Mouse (Mus musculus) C2C12 (cell line): Measurements from ENCODE around the gene Sap30bp. TPM values are rescaled to one million over a fixed set of nuclear protein-coding genes. Genes with fewer than 3 reads are reported as not detected.

Experiments used
- H3K27me3 ChIP-seq: one replicate; pipeline ENCODE4 v1.6.1; 2011; ENCODE audit not compliant: control insufficient read depth, insufficient read depth, insufficient read length
- H3K36me3 ChIP-seq: one replicate; pipeline ENCODE4 v1.6.1; 2011; ENCODE audit not compliant: control insufficient read depth, insufficient read depth
- H3K4me3 ChIP-seq: one replicate; pipeline ENCODE4 v1.5.1; 2011; ENCODE audit warnings: mild to moderate bottlenecking, control low read depth; ENCODE audit not compliant: poor library complexity, insufficient read depth, severe bottlenecking
- H3K79me2 ChIP-seq: one replicate; pipeline ENCODE4 v1.6.1; 2011; ENCODE audit not compliant: control insufficient read depth, insufficient read depth
- H3K79me3 ChIP-seq: one replicate; pipeline ENCODE4 v1.6.1; 2011; ENCODE audit warnings: low read depth, control low read depth
- H3ac ChIP-seq: one replicate; pipeline ENCODE3; 2011; ENCODE audit warnings: low read depth; ENCODE audit not compliant: control insufficient read depth, insufficient read length
- CEBPB ChIP-seq: IDR thresholded peaks from one replicate; pipeline ENCODE4 v1.6.1; 2011; ENCODE audit warnings: low read depth, mild to moderate bottlenecking, control low read depth, moderate library complexity
- CTCF ChIP-seq: IDR thresholded peaks from one replicate; pipeline ENCODE4 v1.5.1; 2011; ENCODE audit not compliant: control insufficient read depth, insufficient read depth, insufficient read length
- FOSL1 ChIP-seq: IDR thresholded peaks from one replicate; pipeline ENCODE4 v1.8.0; 2011; ENCODE audit warnings: mild to moderate bottlenecking, low read length; ENCODE audit not compliant: poor library complexity, insufficient read depth, severe bottlenecking
- MAX ChIP-seq: IDR thresholded peaks from one replicate; pipeline ENCODE4 v1.6.1; 2011; ENCODE audit warnings: mild to moderate bottlenecking, control low read depth
- MYOD1 ChIP-seq: IDR thresholded peaks from one replicate; pipeline ENCODE4 v1.6.1; 2011; ENCODE audit warnings: low read depth; ENCODE audit not compliant: control insufficient read depth, insufficient read length
- MYOG ChIP-seq: IDR thresholded peaks from one replicate; pipeline ENCODE4 v1.6.1; 2011; ENCODE audit not compliant: control insufficient read depth, insufficient read length; ENCODE audit errors: extremely low read depth
- USF1 ChIP-seq: IDR thresholded peaks from one replicate; pipeline ENCODE4 v1.6.1; 2011; ENCODE audit warnings: low read depth, mild to moderate bottlenecking, control low read depth, moderate library complexity
- polyA plus RNA-seq: library from polyadenylated mRNA; unstranded; fragments of >200 nt; fragmentation: generic; extraction: Trizol; gene quantifications from one replicate; pipeline ENCODE4 v1.2.1, GENCODE M21; 2012; ENCODE audit warnings: missing spikeins

The Sap30bp gene
- polyA plus RNA-seq, 1 experiment, result 77.6 TPM

- TF ChIP-seq USF1 (no peak), CEBPB (no peak), CTCF (no peak), MAX (no peak), MYOG (no peak), FOSL1 (no peak), MYOD1 (no peak)
- no peak overlapping the region for H3ac ChIP-seq
- peaks cover 25% of the 10 kb centered on the region for H3K27me3 ChIP-seq
- no peaks in the 10 kb centered on the region for H3K79me3 ChIP-seq
- no peaks in the 10 kb centered on the region for H3K36me3 ChIP-seq
- no peak overlapping the region for H3K4me3 ChIP-seq
- H3K79me2 ChIP-seq, result no peaks in the 10 kb centered on the region
These were observed 40.9 kb upstream of the Sap30bp start for GRCm38 (mm10) chr11:115892213-115892612.

GRCm38 (mm10) chr11:115893071-115893470, 40.0 kb upstream of the Sap30bp start:
- no peaks in the 10 kb centered on the region for H3K36me3 ChIP-seq
- TF ChIP-seq CEBPB, result no peak

GRCm38 (mm10) chr11:115894755-115895520, 38.1 kb upstream of the Sap30bp start:
- no peak for TF ChIP-seq USF1
- TF ChIP-seq CEBPB, result no peak
- no peak for TF ChIP-seq CTCF
- no peak for TF ChIP-seq MYOD1
- TF ChIP-seq MYOG, result no peak
- TF ChIP-seq FOSL1, result no peak
- TF ChIP-seq MAX, result no peak
- H3K79me3 ChIP-seq, result no peaks in the 10 kb centered on the region
- H3K36me3 ChIP-seq, result no peaks in the 10 kb centered on the region
- peaks cover 7% of the 10 kb centered on the region for H3K27me3 ChIP-seq
- H3ac ChIP-seq, result no peak overlapping the region
- H3K4me3 ChIP-seq, result no peak overlapping the region
- no peaks in the 10 kb centered on the region for H3K79me2 ChIP-seq

More at GRCm38 (mm10) chr11:115893071-115893470, 40.0 kb upstream of the Sap30bp start:
- peaks cover 20% of the 10 kb centered on the region for H3K27me3 ChIP-seq
- H3K79me2 ChIP-seq, result no peaks in the 10 kb centered on the region
- no peaks in the 10 kb centered on the region for H3K79me3 ChIP-seq
- no peak overlapping the region for H3K4me3 ChIP-seq
- H3ac ChIP-seq, result no peak overlapping the region

- TF ChIP-seq MYOG, result no peak
- TF ChIP-seq FOSL1, result no peak
- no peak for TF ChIP-seq USF1
- no peak for TF ChIP-seq CTCF
- TF ChIP-seq MAX, result no peak
- no peak for TF ChIP-seq MYOD1
- no peak for TF ChIP-seq CEBPB
- H3K79me2 ChIP-seq, result no peaks in the 10 kb centered on the region
- H3K36me3 ChIP-seq, result no peaks in the 10 kb centered on the region
- H3ac ChIP-seq, result no peak overlapping the region
- no peaks in the 10 kb centered on the region for H3K79me3 ChIP-seq
- no peaks in the 10 kb centered on the region for H3K27me3 ChIP-seq
- H3K4me3 ChIP-seq, result no peak overlapping the region
These were observed 34.6 kb upstream of the Sap30bp start for GRCm38 (mm10) chr11:115898446-115898845.

GRCm38 (mm10) chr11:115898886-115899285, 34.2 kb upstream of the Sap30bp start:
- no peaks in the 10 kb centered on the region for H3K36me3 ChIP-seq
- H3K79me3 ChIP-seq, result no peaks in the 10 kb centered on the region
- H3K4me3 ChIP-seq, result no peak overlapping the region
- H3ac ChIP-seq, result peak overlapping the region; percentile 22
- H3K79me2 ChIP-seq, result no peaks in the 10 kb centered on the region
- peak; percentile 73 for TF ChIP-seq CTCF
- no peak for TF ChIP-seq MYOD1
- H3K27me3 ChIP-seq, result no peaks in the 10 kb centered on the region

GRCm38 (mm10) chr11:115899486-115900266, 33.4 kb upstream of the Sap30bp start, which contains the start of gene Smim5:
TSS of gene Smim5 (plus strand) at chr11:115899966.
- no peaks in the 10 kb centered on the region for H3K27me3 ChIP-seq
- no peaks in the 10 kb centered on the region for H3K79me2 ChIP-seq
- H3K36me3 ChIP-seq, result no peaks in the 10 kb centered on the region
- peak within 1 kb of the TSS; percentile 22 for H3ac ChIP-seq
- no peak for TF ChIP-seq CTCF
- no peak for TF ChIP-seq MAX
- TF ChIP-seq MYOD1, result peak; percentile 78
- no peak for TF ChIP-seq MYOG
- TF ChIP-seq CEBPB, result no peak
- TF ChIP-seq USF1, result no peak
- no peaks in the 10 kb centered on the region for H3K79me3 ChIP-seq
- H3K4me3 ChIP-seq, result no peak within 1 kb of the TSS
